Comparison of ENCODE assay signal across 10 mouse cellular contexts in the genomic region with DNA sequence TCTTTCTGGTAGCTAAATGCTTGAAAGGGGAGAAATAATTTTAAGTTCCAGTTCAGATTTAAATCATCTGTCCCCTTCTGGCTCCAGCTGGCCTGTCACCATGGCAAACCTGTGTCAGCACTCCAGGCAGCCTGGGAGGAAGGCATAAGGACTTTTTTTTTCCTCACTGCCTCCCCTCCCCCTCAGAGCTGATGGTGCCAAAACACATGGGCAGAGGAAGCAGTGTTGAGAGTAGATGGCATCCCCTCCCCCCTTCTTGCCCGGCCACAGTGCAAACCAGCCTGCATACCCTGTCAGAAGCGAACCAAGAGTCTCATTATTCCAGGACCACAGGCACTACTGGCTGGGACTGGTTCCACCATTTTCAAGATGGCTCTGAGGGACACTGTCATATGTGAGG.
DNase-seq lines count a peak whose midpoint lies in the region; ATAC-seq and TF ChIP-seq lines count a peak whose summit lies in the region.
"Had no signal": no experiment of that assay in that cellular context is flagged by ENCODE, and none has a peak within 500 bp of the region (broad histone marks: within the 10 kb centered on the region; RNA-seq: fewer than 3 reads in every experiment).

No protein-coding gene starts in this region.

- TF ChIP-seq CTCF in intestine, postnatal 0 days (IDR thresholded peaks at IDR 0.05; ENCODE audit: low read depth): no peak
- no peak for TF ChIP-seq CTCF in forebrain, postnatal 0 days (IDR thresholded peaks at IDR 0.05; ENCODE audit: low read depth)

- no peak overlapping the region for H3K4me2 ChIP-seq in intestine, embryonic 14.5 days (ENCODE audit: low read length)
- no peak overlapping the region for H3K4me2 ChIP-seq in intestine, postnatal 0 days (replicated peaks; ENCODE audit: low read depth)
- H3K4me2 ChIP-seq in forebrain, postnatal 0 days (ENCODE audit: low read depth): no peak overlapping the region
- no peak overlapping the region for H3K4me2 ChIP-seq in neural tube, embryonic 12.5 days (replicated peaks)
- H3K4me2 ChIP-seq: liver, embryonic 13.5 days; stomach, embryonic 15.5 days had no signal

- H3K4me3 ChIP-seq in intestine, embryonic 14.5 days (ENCODE audit: low read depth, low read length): no peak overlapping the region
- no peak overlapping the region for H3K4me3 ChIP-seq in intestine, postnatal 0 days (ENCODE audit: low read depth, low read length)
- no peak overlapping the region for H3K4me3 ChIP-seq in forebrain, postnatal 0 days (ENCODE audit: low read depth, low read length)
- no peak overlapping the region for H3K4me3 ChIP-seq in neural tube, embryonic 12.5 days
- H3K4me3 ChIP-seq: liver, embryonic 13.5 days; stomach, embryonic 15.5 days had no signal

- DNase-seq in intestine, embryonic 14.5 days (ENCODE audit: low spot score): no peak
- peak; percentile 68 for DNase-seq in forebrain, postnatal 0 days
- DNase-seq in layer of hippocampus, adult 9-11 months: peak; percentile 69
- DNase-seq in c-Kit-positive CD71-positive TER-119-positive erythroid progenitor cells, embryonic 14.5 days (ENCODE audit: low spot score): no peak
- no peak for DNase-seq in spleen, postnatal 10 days (ENCODE audit: low spot score in 2 of 2)
- no peak for DNase-seq in gastrocnemius, postnatal 14 days
- DNase-seq: liver, embryonic 13.5 days had no signal

- WGBS in intestine, embryonic 14.5 days: 65% methylated on average over 2 of the region's 2 CpGs
- 75% methylated on average over 2 of the region's 2 CpGs for WGBS in intestine, postnatal 0 days
- 12% methylated on average over 2 of the region's 2 CpGs for WGBS in forebrain, postnatal 0 days
- WGBS in neural tube, embryonic 12.5 days: 33% methylated on average over 2 of the region's 2 CpGs

- no peaks in the 10 kb centered on the region for H3K36me3 ChIP-seq in intestine, embryonic 14.5 days (ENCODE audit: control insufficient read depth, insufficient read depth, low read length)
- H3K36me3 ChIP-seq in intestine, postnatal 0 days (ENCODE audit: control insufficient read depth, insufficient read depth): no peaks in the 10 kb centered on the region
- H3K36me3 ChIP-seq in forebrain, postnatal 0 days (ENCODE audit: insufficient read depth): no peaks in the 10 kb centered on the region
- no peaks in the 10 kb centered on the region for H3K36me3 ChIP-seq in neural tube, embryonic 12.5 days
- H3K36me3 ChIP-seq: liver, embryonic 13.5 days; stomach, embryonic 15.5 days had no signal

- intact Hi-C loops in gastrocnemius, postnatal 14 days (cut with DNase I; ENCODE audit: low total_unique reads): no loop called here

- H3K27ac ChIP-seq in intestine, embryonic 14.5 days (ENCODE audit: low read depth): no peak overlapping the region
- H3K27ac ChIP-seq in intestine, postnatal 0 days (ENCODE audit: low read depth, low read length): no peak overlapping the region
- 0 out of 2 replicates have a peak overlapping the region, but pooled peaks have one; percentile 0 for H3K27ac ChIP-seq in forebrain, postnatal 0 days (ENCODE audit: low read depth, low read length)
- peak overlapping the region; percentile 54; the same call in 1 of the 2 replicates for H3K27ac ChIP-seq in neural tube, embryonic 12.5 days
- H3K27ac ChIP-seq: liver, embryonic 13.5 days; stomach, embryonic 15.5 days had no signal

- no peaks in the 10 kb centered on the region for H3K27me3 ChIP-seq in intestine, embryonic 14.5 days (replicated peaks; ENCODE audit: control insufficient read depth, insufficient read depth, low read length)
- H3K27me3 ChIP-seq in intestine, postnatal 0 days (replicated peaks; ENCODE audit: control insufficient read depth, insufficient read depth, low read length): no peaks in the 10 kb centered on the region
- H3K27me3 ChIP-seq in forebrain, postnatal 0 days (ENCODE audit: insufficient read depth, low read length): no peaks in the 10 kb centered on the region
- no peaks in the 10 kb centered on the region for H3K27me3 ChIP-seq in neural tube, embryonic 12.5 days (replicated peaks)
- H3K27me3 ChIP-seq: stomach, embryonic 15.5 days had no signal

- ATAC-seq in intestine, embryonic 14.5 days (replicated peaks; ENCODE audit: low FRiP score, low TSS enrichment, low read depth): 0 out of 2 replicates have a peak, but pooled peaks have one; percentile 10
- ATAC-seq in intestine, postnatal 0 days: no peak
- peak; percentile 59 for ATAC-seq in forebrain, postnatal 0 days
- ATAC-seq in neural tube, embryonic 12.5 days (ENCODE audit: low FRiP score, low read depth): peak; percentile 67

- H3K9me3 ChIP-seq in intestine, embryonic 14.5 days (ENCODE audit: control insufficient read depth, low read length): no peaks in the 10 kb centered on the region
- H3K9me3 ChIP-seq in intestine, postnatal 0 days (ENCODE audit: control insufficient read depth): no peaks in the 10 kb centered on the region
- H3K9me3 ChIP-seq in forebrain, postnatal 0 days (ENCODE audit: low read length): no peaks in the 10 kb centered on the region
- no peaks in the 10 kb centered on the region for H3K9me3 ChIP-seq in neural tube, embryonic 12.5 days
- H3K9me3 ChIP-seq: liver, embryonic 13.5 days; stomach, embryonic 15.5 days had no signal

- H3K9ac ChIP-seq in intestine, embryonic 14.5 days (ENCODE audit: low read length): no peak overlapping the region
- no peak overlapping the region for H3K9ac ChIP-seq in intestine, postnatal 0 days (ENCODE audit: low read depth, low read length)
- H3K9ac ChIP-seq in forebrain, postnatal 0 days: no peak overlapping the region
- no peak overlapping the region for H3K9ac ChIP-seq in neural tube, embryonic 12.5 days
- H3K9ac ChIP-seq: liver, embryonic 13.5 days; stomach, embryonic 15.5 days had no signal

- H3K4me1 ChIP-seq in intestine, embryonic 14.5 days (replicated peaks; ENCODE audit: control insufficient read depth, insufficient read depth, low read length): peaks cover 24% of the 10 kb centered on the region; the same call in 1 of the 2 replicates
- H3K4me1 ChIP-seq in intestine, postnatal 0 days (replicated peaks; ENCODE audit: control insufficient read depth, insufficient read depth, low read length): no peaks in the 10 kb centered on the region
- peaks cover 11% of the 10 kb centered on the region; the same call in 1 of the 2 replicates for H3K4me1 ChIP-seq in forebrain, postnatal 0 days (ENCODE audit: insufficient read depth)
- H3K4me1 ChIP-seq in neural tube, embryonic 12.5 days: peaks cover 43% of the 10 kb centered on the region

Comparison
In these comparisons a context has a peak if more than half of its experiments do, and no peak if none do; other contexts are left out.
1. DNase-seq: peak in forebrain, postnatal 0 days (single experiment) and layer of hippocampus, adult 9-11 months (single experiment); none in intestine, embryonic 14.5 days (single experiment), c-Kit-positive CD71-positive TER-119-positive erythroid progenitor cells, embryonic 14.5 days (single experiment), spleen, postnatal 10 days (0 of 2) and gastrocnemius, postnatal 14 days (single experiment).
2. H3K27ac ChIP-seq: peak in forebrain, postnatal 0 days (single experiment) and neural tube, embryonic 12.5 days (single experiment); none in intestine, embryonic 14.5 days (single experiment) and intestine, postnatal 0 days (single experiment).